Mouse (Mus musculus): ENCODE data around the gene Phtf2.
"Not testable (repeated sequence)": the region's sequence is repeated elsewhere in the genome, so short reads cannot be mapped to it uniquely, and the experiment has no call there.

Gene Phtf2

DNA sequence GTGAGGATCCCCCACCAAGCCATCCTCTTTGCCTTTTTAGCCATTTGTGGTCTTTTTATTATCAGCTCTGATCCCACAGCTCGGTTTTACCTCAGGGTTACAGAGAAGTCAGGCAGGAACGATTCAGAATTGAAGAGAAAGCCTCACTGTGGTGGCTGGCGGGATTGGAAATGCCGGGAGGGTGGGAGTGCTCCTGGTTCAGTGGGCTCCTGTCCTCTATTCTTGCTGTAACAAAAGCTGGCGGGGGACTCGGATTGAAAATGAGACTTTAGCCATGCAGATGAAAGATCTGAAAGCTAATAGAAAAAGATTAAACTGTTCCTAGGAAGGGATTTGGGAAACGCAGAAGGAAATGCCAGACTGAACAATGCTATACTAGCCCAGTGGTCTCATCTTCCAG is 130.9 kb downstream of the Phtf2 start:
- POLR2A ChIA-PET, result interaction anchor here in 3 of 4 experiments (0.6 to 3.6 kb wide), 6 partner anchors 8 to 527 kb away, joined by 3 to 10 read pairs (median 6); no protein-coding TSS in a partner anchor

DNA sequence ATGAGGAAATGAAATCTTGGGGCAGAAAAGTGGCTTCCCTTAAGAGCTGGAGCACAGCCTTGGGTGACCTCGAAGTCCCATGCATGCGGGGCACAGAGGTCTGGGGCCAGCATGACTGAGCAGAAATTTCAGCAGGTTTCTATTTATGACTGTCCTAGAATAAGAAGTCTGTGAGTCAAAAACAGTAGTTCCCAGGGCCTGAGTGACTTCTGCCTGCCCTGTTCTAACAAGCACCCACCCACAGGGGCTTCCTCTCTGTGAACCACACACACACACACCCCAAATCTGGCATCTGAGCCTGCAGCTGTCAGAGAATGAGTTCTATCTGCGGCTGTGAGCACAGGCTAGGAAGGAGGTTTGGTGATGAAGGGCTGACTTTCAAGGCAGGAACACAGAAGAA is 132.4 kb downstream of the Phtf2 start:
- CTCF ChIA-PET, result no interaction called here
- POLR2A ChIA-PET, result interaction anchor here in 1 of 4 experiments (1.6 to 3.6 kb wide), 2 partner anchors 8 kb away, joined by 3 to 10 read pairs; no protein-coding TSS in a partner anchor

More for the DNA sequence above, 130.9 kb downstream of the Phtf2 start:
- CTCF ChIA-PET, result no interaction called here

- ChIA-PET CTCF (no interaction called here), POLR2A (interaction anchor here in 3 of 4 experiments (0.6 to 3.6 kb wide), 5 partner anchors 8 to 66 kb away, joined by 3 to 10 read pairs (median 3); no protein-coding TSS in a partner anchor)
Measured at GRCm38 (mm10) chr5:20748856-20749255, 133.1 kb downstream of the Phtf2 start.

GRCm38 (mm10) chr5:20748142-20748541 is 133.8 kb downstream of the Phtf2 start:
- POLR2A ChIA-PET, result interaction anchor here in 2 of 4 experiments (1.2 to 1.6 kb wide), 4 partner anchors 9 to 65 kb away, joined by 3 to 4 read pairs (median 3); no protein-coding TSS in a partner anchor

GRCm38 (mm10) chr5:20741936-20742335 is 140.0 kb downstream of the Phtf2 start:
- ChIA-PET CTCF (interaction anchor here in 1 of 4 experiments (0.5 kb wide), 1 partner anchor 119 kb away, joined by 3 read pairs; no protein-coding TSS in a partner anchor), POLR2A (interaction anchor here in 3 of 4 experiments (0.7 to 1.9 kb wide), 11 partner anchors 9 to 166 kb away, joined by 3 to 10 read pairs (median 3); no protein-coding TSS in a partner anchor)

More at GRCm38 (mm10) chr5:20748142-20748541, 133.8 kb downstream of the Phtf2 start:
- CTCF ChIA-PET, result interaction anchor here in 1 of 4 experiments (0.7 kb wide), 1 partner anchor 1329 kb away, joined by 3 read pairs; no protein-coding TSS in a partner anchor

- ChIA-PET POLR2A (interaction anchor here (0.9 to 1.9 kb wide), 10 partner anchors 9 to 167 kb away, joined by 3 to 10 read pairs (median 4); no protein-coding TSS in a partner anchor), CTCF (no interaction called here)
Measured at GRCm38 (mm10) chr5:20741193-20741592, 140.7 kb downstream of the Phtf2 start.

DNA sequence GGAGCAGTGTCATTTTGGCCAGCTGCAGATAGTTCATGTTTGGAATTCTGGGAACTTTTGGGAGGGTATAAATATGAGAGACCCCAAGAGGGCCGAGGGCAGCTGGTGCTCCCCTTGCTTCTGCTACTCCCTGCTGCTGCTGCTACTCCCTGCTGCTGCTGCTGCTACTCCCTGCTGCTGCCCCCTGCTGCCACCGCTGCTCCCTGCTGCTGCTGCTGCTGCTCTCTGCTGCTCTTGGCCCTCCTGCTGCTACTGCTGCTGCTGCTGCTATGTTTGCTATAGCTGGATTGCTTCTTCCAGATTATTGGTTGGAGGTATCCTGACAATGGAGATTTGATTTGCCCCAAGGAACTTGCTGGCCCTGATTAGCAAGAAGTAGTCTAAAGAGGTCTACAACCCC is 143.1 kb downstream of the Phtf2 start:
- ChIA-PET POLR2A (no interaction called here), CTCF (interaction anchor here in 1 of 4 experiments (0.6 kb wide), 1 partner anchor 192 kb away, joined by 5 read pairs; no protein-coding TSS in a partner anchor)

GRCm38 (mm10) chr5:20723226-20723625 is 158.7 kb downstream of the Phtf2 start:
- CTCF ChIA-PET, result not testable (repeated sequence)
- POLR2A ChIA-PET, result interaction anchor here in 1 of 4 experiments (0.7 kb wide), 1 partner anchor 452 kb away, joined by 5 read pairs; no protein-coding TSS in a partner anchor

GRCm38 (mm10) chr5:20720201-20720900 is 161.6 kb downstream of the Phtf2 start:
- ChIA-PET CTCF (no interaction called here), POLR2A (no interaction called here)

- CTCF ChIA-PET, POLR2A ChIA-PET: not testable (repeated sequence)
Measured at GRCm38 (mm10) chr5:20715980-20716379, 165.9 kb downstream of the Phtf2 start.

GRCm38 (mm10) chr5:20714619-20715018 is 167.3 kb downstream of the Phtf2 start:
- POLR2A ChIA-PET, result interaction anchor here in 1 of 4 experiments (1.4 kb wide), 1 partner anchor 112 kb away, joined by 3 read pairs; no protein-coding TSS in a partner anchor
- CTCF ChIA-PET, result not testable (repeated sequence)

DNA sequence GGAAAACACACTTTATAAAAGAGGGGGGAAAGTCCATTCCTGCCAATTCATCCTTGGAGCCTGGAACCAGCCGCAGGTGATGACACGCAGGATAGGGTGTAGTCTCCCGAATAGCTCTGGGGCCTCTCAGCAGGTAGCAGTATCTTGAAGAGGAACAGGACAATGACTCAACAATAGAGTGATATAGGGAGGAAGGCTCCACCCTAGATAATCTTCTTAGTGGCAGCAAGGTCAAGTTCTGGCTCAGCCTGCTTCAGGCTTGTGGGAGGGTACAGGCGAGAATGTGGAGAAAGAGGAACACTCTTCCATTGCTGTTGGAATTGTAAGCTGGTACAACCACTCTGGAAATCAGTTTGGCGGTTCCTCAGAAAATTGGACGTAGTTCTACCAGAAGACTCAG is 171.1 kb downstream of the Phtf2 start:
- CTCF ChIA-PET, result not testable (repeated sequence)
- POLR2A ChIA-PET, result interaction anchor here in 3 of 4 experiments (0.7 to 1.3 kb wide), 6 partner anchors 8 to 37 kb away, joined by 3 to 4 read pairs (median 3); no protein-coding TSS in a partner anchor
